Mouse (Mus musculus) CH12.LX (cell line): Measurements from ENCODE around the gene Rab40c. TPM values are rescaled to one million over a fixed set of nuclear protein-coding genes. Genes with fewer than 3 reads are reported as not detected.

Experiments
- DNase-seq: peaks from one replicate; pipeline ENCODE4 v3.0.0-alpha.2; 2013; ENCODE audit errors: extremely low read depth
- H3K27ac ChIP-seq: 2 replicates; pipeline ENCODE4 v1.5.1; 2012; ENCODE audit warnings: low read depth, mild to moderate bottlenecking, control low read depth, moderate library complexity; ENCODE audit not compliant: insufficient read depth
- H3K27me3 ChIP-seq: replicated peaks from 2 replicates; pipeline ENCODE3; 2012; ENCODE audit warnings: inconsistent platforms
- H3K36me3 ChIP-seq, 2 experiments: replicated peaks in 1 of 2; 2 replicates each; pipeline versions ENCODE3 to v1.6.1; 2012; ENCODE audit warnings: inconsistent platforms in 1 of 2, low read length in 1 of 2, mild to moderate bottlenecking in 1 of 2, mixed read lengths in 1 of 2, moderate library complexity in 1 of 2; ENCODE audit not compliant: control insufficient read depth in 1 of 2, insufficient read depth in 1 of 2
- H3K4me1 ChIP-seq, 2 experiments: 2 replicates each; pipeline ENCODE4 v1.6.1; 2012; ENCODE audit warnings: inconsistent platforms in 1 of 2, moderate library complexity in 1 of 2; ENCODE audit not compliant: insufficient read depth in 2 of 2, control insufficient read depth in 1 of 2
- H3K4me2 ChIP-seq: 2 replicates; pipeline ENCODE4 v1.6.1; 2012; ENCODE audit warnings: low read depth, mild to moderate bottlenecking, control low read depth; ENCODE audit not compliant: poor library complexity, insufficient read depth, severe bottlenecking
- H3K4me3 ChIP-seq, 3 experiments: fragments of 150-350 bp in 1 of 3; sonication (generic) in 1 of 3; replicated peaks in 1 of 3; 2 replicates each; pipeline versions ENCODE3 to v1.5.1; 2011 to 2012; ENCODE audit warnings: low read depth in 2 of 3, low read length in 2 of 3, mild to moderate bottlenecking in 2 of 3, moderate library complexity in 2 of 3, control low read depth in 1 of 3, improper control_type of control experiment in 1 of 3, inconsistent platforms in 1 of 3, mixed read lengths in 1 of 3; ENCODE audit not compliant: poor library complexity in 1 of 3
- H3K79me2 ChIP-seq: replicated peaks from 2 replicates; pipeline ENCODE4 v1.6.1; 2012; ENCODE audit warnings: mild to moderate bottlenecking, moderate library complexity; ENCODE audit not compliant: control insufficient read depth, poor library complexity, insufficient read depth, severe bottlenecking; ENCODE audit errors: extremely low read depth
- H3K9ac ChIP-seq: 2 replicates; pipeline ENCODE4 v1.6.1; 2012; ENCODE audit warnings: low read depth, mild to moderate bottlenecking, control low read depth, moderate library complexity; ENCODE audit not compliant: insufficient read depth
- H3K9me3 ChIP-seq: replicated peaks from 2 replicates; pipeline ENCODE3; 2012; ENCODE audit warnings: low read length, inconsistent platforms, mixed read lengths
- BHLHE40 ChIP-seq: IDR thresholded peaks from 2 replicates; pipeline ENCODE4 v1.6.1; 2011; ENCODE audit warnings: mild to moderate bottlenecking, low read depth, low read length, improper control_type of control experiment
- CHD1 ChIP-seq: IDR thresholded peaks from 2 replicates; pipeline ENCODE4 v1.6.1; 2012; ENCODE audit warnings: low read depth, low read length, improper control_type of control experiment, inconsistent platforms
- CHD2 ChIP-seq: IDR thresholded peaks from 2 replicates; pipeline ENCODE4 v1.6.1; 2011; ENCODE audit warnings: low read length, improper control_type of control experiment
- ELF1 ChIP-seq: IDR thresholded peaks from 2 replicates; pipeline ENCODE4 v1.6.1; 2014; ENCODE audit warnings: low read depth, mild to moderate bottlenecking, inconsistent platforms, low read length, improper control_type of control experiment
- EP300 ChIP-seq: IDR thresholded peaks from 2 replicates; pipeline ENCODE4 v1.6.1; 2011; ENCODE audit warnings: low read length, improper control_type of control experiment
- GABPA ChIP-seq: IDR thresholded peaks from 2 replicates; pipeline ENCODE4 v1.6.1; 2012; ENCODE audit warnings: low read depth, low read length, improper control_type of control experiment, inconsistent platforms; ENCODE audit not compliant: insufficient replicate concordance
- HCFC1 ChIP-seq: IDR thresholded peaks from 2 replicates; pipeline ENCODE4 v1.6.1; 2012; ENCODE audit warnings: low read depth, mild to moderate bottlenecking, inconsistent platforms, low read length, improper control_type of control experiment
- IRF4 ChIP-seq: IDR thresholded peaks from 2 replicates; pipeline ENCODE4 v1.6.1; 2014; ENCODE audit warnings: low read depth, mild to moderate bottlenecking, inconsistent platforms, low read length, improper control_type of control experiment
- JUN ChIP-seq: IDR thresholded peaks from 2 replicates; pipeline ENCODE4 v1.6.1; 2011; ENCODE audit warnings: low read depth, mild to moderate bottlenecking, low read length, improper control_type of control experiment, moderate library complexity; ENCODE audit not compliant: insufficient read depth
- JUND ChIP-seq: conservative IDR thresholded peaks from 2 replicates; pipeline ENCODE4 v1.6.1; 2011; ENCODE audit warnings: low read depth, low read length, improper control_type of control experiment
- MEF2A ChIP-seq: IDR thresholded peaks from 2 replicates; pipeline ENCODE4 v1.6.1; 2014; ENCODE audit warnings: low read depth, mild to moderate bottlenecking, inconsistent platforms, low read length, improper control_type of control experiment, borderline replicate concordance
- NELFE ChIP-seq: IDR thresholded peaks from 2 replicates; pipeline ENCODE4 v1.6.1; 2011; ENCODE audit warnings: low read depth, low read length, improper control_type of control experiment
- NRF1 ChIP-seq: IDR thresholded peaks from 2 replicates; pipeline ENCODE4 v1.6.1; 2014; ENCODE audit warnings: low read depth, mild to moderate bottlenecking, inconsistent platforms, low read length, improper control_type of control experiment, moderate library complexity
- PAX5 ChIP-seq: IDR thresholded peaks from 2 replicates; pipeline ENCODE4 v1.6.1; 2012; ENCODE audit warnings: low read length, inconsistent platforms, mixed read lengths
- POLR2AphosphoS2 ChIP-seq: IDR thresholded peaks from 2 replicates; pipeline ENCODE4 v1.6.1; 2011; ENCODE audit warnings: low read depth, low read length, improper control_type of control experiment
- RCOR1 ChIP-seq: conservative IDR thresholded peaks from 2 replicates; pipeline ENCODE4 v1.6.1; 2012; ENCODE audit warnings: low read depth, mild to moderate bottlenecking, inconsistent platforms, low read length, improper control_type of control experiment
- SIN3A ChIP-seq: IDR thresholded peaks from 2 replicates; pipeline ENCODE4 v1.6.1; 2012; ENCODE audit warnings: low read length, improper control_type of control experiment, inconsistent platforms
- SMC3 ChIP-seq: IDR thresholded peaks from 2 replicates; pipeline ENCODE4 v1.6.1; 2011; ENCODE audit warnings: low read depth, low read length, improper control_type of control experiment
- TCF12 ChIP-seq: IDR thresholded peaks from 2 replicates; pipeline ENCODE4 v1.6.1; 2014; ENCODE audit warnings: low read depth, mild to moderate bottlenecking, inconsistent platforms, low read length, improper control_type of control experiment
- USF2 ChIP-seq: conservative IDR thresholded peaks from 2 replicates; pipeline ENCODE4 v1.6.1; 2011; ENCODE audit warnings: low read depth, low read length, improper control_type of control experiment
- ZC3H11A ChIP-seq: IDR thresholded peaks from 2 replicates; pipeline ENCODE4 v1.6.1; 2012; ENCODE audit warnings: low read depth, mild to moderate bottlenecking, inconsistent platforms, low read length, improper control_type of control experiment
- ZMIZ1 ChIP-seq: IDR thresholded peaks from 2 replicates; pipeline ENCODE4 v1.6.1; 2012; ENCODE audit warnings: low read depth, mild to moderate bottlenecking, inconsistent platforms, low read length, improper control_type of control experiment
- ZNF384 ChIP-seq: IDR thresholded peaks from 2 replicates; pipeline ENCODE4 v1.6.1; 2012; ENCODE audit warnings: low read depth, low read length, improper control_type of control experiment, inconsistent platforms
- dilution Hi-C: fragments of 300-500 bp; cut with MboI; formaldehyde crosslinking; loops from 2 replicates; pipeline ENCODE4 v1.14.3; 2020; ENCODE audit warnings: low sequenced_read_pairs; ENCODE audit not compliant: extremely low pct_unique_long_range_greater_than_20kb, extremely low pct_ligation_motif_present
- in situ Hi-C: fragments of 300-500 bp; cut with MboI; formaldehyde crosslinking; loops from 3 replicates; pipeline ENCODE4 v1.14.3; 2019; ENCODE audit warnings: low sequenced_read_pairs, low pct_ligation_motif_present, low pct_unique_long_range_greater_than_20kb, mixed read lengths
- polyA plus RNA-seq: library from polyadenylated mRNA; unstranded; fragments of >175 nt; gene quantifications from 2 replicates; pipeline ENCODE4 v1.2.1, GENCODE M21; 2012; ENCODE audit warnings: low read depth; ENCODE audit not compliant: insufficient read length
- total RNA-seq, 2 experiments: library from RNA; depleted of rRNA; stranded (reverse); fragments of 300-350 nt in 1 of 2; fragments of >200 nt in 1 of 2; gene quantifications; 2 replicates each; pipeline ENCODE4 v1.2.3; 2012 to 2014

The Rab40c gene
- total and polyA plus RNA-seq, 3 experiments, result 8.0 to 14.4 (median 9.2) TPM

DNA sequence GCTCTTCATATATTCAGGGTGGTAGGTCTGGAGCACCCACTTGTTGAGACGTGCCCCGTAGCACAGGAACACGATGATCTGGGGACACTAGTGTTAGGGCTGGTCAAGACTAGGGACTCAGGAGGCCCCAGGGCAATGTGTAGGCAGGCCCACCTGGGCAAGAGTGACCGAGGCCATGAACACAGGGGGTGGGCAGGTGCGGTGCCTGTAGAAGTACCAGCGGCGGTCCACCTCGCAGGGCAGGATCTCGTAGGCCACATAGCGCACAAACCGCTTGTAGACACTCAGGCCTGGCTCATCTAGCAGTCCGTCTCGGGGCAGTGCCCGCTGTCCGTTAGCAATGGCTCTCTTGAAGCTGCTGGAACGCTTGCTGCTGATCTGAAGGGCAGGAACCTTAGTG lies 83.7 kb downstream of the Rab40c start:
- dilution Hi-C loops (no loop called here), in situ Hi-C loops (no loop called here)
- Histone ChIP-seq H3K4me3 (no peak overlapping the region), H3K79me2 (peaks cover 14% of the 10 kb centered on the region), H3K4me2 (no peak overlapping the region), H3K4me1 (peaks cover 16 to 31% of the 10 kb centered on the region in 2 experiments), H3K36me3 (peaks cover 64 to 76% of the 10 kb centered on the region in 2 experiments), H3K9me3 (no peaks in the 10 kb centered on the region), H3K27me3 (no peaks in the 10 kb centered on the region), H3K27ac (no peak overlapping the region), H3K9ac (no peak overlapping the region)
- no peak for DNase-seq
- TF ChIP-seq CHD2, result no peak
- TF ChIP-seq NELFE, result no peak
- TF ChIP-seq IRF4, result no peak
- TF ChIP-seq ELF1, result no peak
- no peak for TF ChIP-seq CHD1
- TF ChIP-seq NRF1, result no peak
- no peak for TF ChIP-seq MEF2A
- no peak for TF ChIP-seq PAX5
- no peak for TF ChIP-seq BHLHE40
- no peak for TF ChIP-seq SMC3
- no peak for TF ChIP-seq JUN
- TF ChIP-seq SIN3A, result no peak
- no peak for TF ChIP-seq TCF12
- no peak for TF ChIP-seq JUND
- TF ChIP-seq POLR2AphosphoS2, result no peak
- TF ChIP-seq ZNF384, result no peak
- no peak for TF ChIP-seq HCFC1
- TF ChIP-seq RCOR1, result no peak
- no peak for TF ChIP-seq USF2
- no peak for TF ChIP-seq ZC3H11A

DNA sequence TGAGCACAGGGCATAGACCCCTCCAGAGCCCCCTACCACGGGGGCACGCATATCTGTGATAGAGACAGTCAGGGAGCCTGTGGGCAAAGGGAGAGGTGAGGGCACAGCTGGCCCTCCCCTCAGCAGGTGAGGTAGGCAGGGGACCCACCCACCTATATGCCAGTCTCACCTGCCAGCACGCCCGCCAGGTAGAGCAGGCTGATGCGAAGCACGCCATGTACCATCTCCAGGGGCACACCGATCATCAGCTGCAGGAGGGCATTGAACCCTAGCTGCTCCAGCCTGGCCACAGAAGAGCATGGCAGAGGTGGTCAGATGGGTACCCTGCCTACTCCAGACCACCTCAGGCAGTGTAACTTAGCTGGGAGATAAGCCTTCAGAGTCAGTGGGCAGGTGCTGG lies 84.2 kb downstream of the Rab40c start:
- H3K4me3 ChIP-seq, result no peak overlapping the region
- no peak overlapping the region for H3K9ac ChIP-seq
- no peaks in the 10 kb centered on the region for H3K9me3 ChIP-seq
- H3K4me1 ChIP-seq, result peaks cover 16 to 35% of the 10 kb centered on the region in 2 experiments
- in situ Hi-C loops, result no loop called here
- peaks cover 64 to 76% of the 10 kb centered on the region in 2 experiments for H3K36me3 ChIP-seq
- H3K4me2 ChIP-seq, result no peak overlapping the region
- dilution Hi-C loops, result no loop called here
- TF ChIP-seq GABPA (no peak), EP300 (no peak), ZMIZ1 (no peak), BHLHE40 (no peak)
- no peak overlapping the region for H3K27ac ChIP-seq
- peaks cover 14% of the 10 kb centered on the region for H3K79me2 ChIP-seq
- DNase-seq, result no peak
- no peaks in the 10 kb centered on the region for H3K27me3 ChIP-seq
